Mouse (Mus musculus) limb, embryonic 14.5 days (tissue): ENCODE measurements around the gene Elmsan1. TPM values are rescaled to one million over a fixed set of nuclear protein-coding genes. Genes with fewer than 3 reads are reported as not detected.
A peak's percentile ranks its signal among the peaks of the same experiment; 100 is the strongest.

ENCODE experiments used
- ATAC-seq: fragments of 200-750 bp; cut with Nextera tagmentation; 2 replicates; pipeline ENCODE4 v1.8.0; 2017; ENCODE audit warnings: low read depth, moderate number of reproducible peaks, moderate TSS enrichment; ENCODE audit not compliant: low FRiP score
- DNase-seq: peaks from one replicate; pipeline ENCODE4 v3.0.0-alpha.2; 2015; ENCODE audit warnings: low spot score
- H3K27ac ChIP-seq: fragments of 300-500 bp; sonication (generic); replicated peaks from 2 replicates; pipeline ENCODE4 v1.5.1; 2014; ENCODE audit warnings: low read depth, mild to moderate bottlenecking, low read length, moderate library complexity, mixed read lengths
- H3K27me3 ChIP-seq: fragments of 300-500 bp; sonication (generic); 2 replicates; pipeline ENCODE4 v1.6.1; 2014; ENCODE audit warnings: low read length, mixed read lengths; ENCODE audit not compliant: control insufficient read depth, insufficient read depth
- H3K36me3 ChIP-seq: fragments of 300-500 bp; sonication (generic); 2 replicates; pipeline ENCODE4 v1.6.1; 2014; ENCODE audit warnings: mild to moderate bottlenecking, low read length, moderate library complexity, mixed read lengths; ENCODE audit not compliant: control insufficient read depth, insufficient read depth
- H3K4me1 ChIP-seq: fragments of 300-500 bp; sonication (generic); 2 replicates; pipeline ENCODE4 v1.6.1; 2014; ENCODE audit warnings: antibody characterized with exemption, low read length, mixed read lengths; ENCODE audit not compliant: control insufficient read depth, insufficient read depth
- H3K4me2 ChIP-seq: fragments of 300-500 bp; sonication (generic); replicated peaks from 2 replicates; pipeline ENCODE4 v1.6.1; 2014; ENCODE audit warnings: low read depth, mild to moderate bottlenecking, low read length, moderate library complexity; ENCODE audit not compliant: severe bottlenecking
- H3K4me3 ChIP-seq: fragments of 300-500 bp; sonication (generic); replicated peaks from 2 replicates; pipeline ENCODE4 v1.5.1; 2014; ENCODE audit warnings: low read length
- H3K9ac ChIP-seq: fragments of 300-500 bp; sonication (generic); 2 replicates; pipeline ENCODE4 v1.6.1; 2014; ENCODE audit warnings: mild to moderate bottlenecking, low read depth, low read length, moderate library complexity; ENCODE audit not compliant: severe bottlenecking
- H3K9me3 ChIP-seq: fragments of 300-500 bp; sonication (generic); 2 replicates; pipeline ENCODE4 v1.6.1; 2016; ENCODE audit warnings: low read length; ENCODE audit not compliant: control insufficient read depth
- POLR2A ChIP-seq: fragments of 200-500 bp; IDR thresholded peaks from 2 replicates; pipeline ENCODE4 v1.8.0; 2012; ENCODE audit warnings: inconsistent platforms, mild to moderate bottlenecking, moderate library complexity, borderline replicate concordance; ENCODE audit not compliant: insufficient read depth, insufficient read length; ENCODE audit errors: extremely low read depth
- WGBS: fragments of 180-500 bp; shearing (Covaris S2); extraction: QIAGEN DNeasy Blood & Tissue Kit; methylation state at CpG from one replicate; pipeline ENCODE4 v1.1.7; 2014; 5-methylcytosine and 5-hydroxymethylcytosine counted together
- polyA plus RNA-seq, 2 experiments: library from polyadenylated mRNA; depleted of rRNA in 1 of 2; stranded (reverse) in 1 of 2; unstranded in 1 of 2; fragments of >200 nt; fragmentation: Nextera tagmentation in 1 of 2; extraction: Ambion mirVana in 1 of 2; gene quantifications; 2 replicates each; pipeline versions ENCODE4 v1.2.1 to v1.2.3; 2012 to 2014

Elmsan1 gene
- polyA plus RNA-seq, 2 experiments = 11.8 to 14.4 TPM

- Histone ChIP-seq H3K4me3 (no peak overlapping the region), H3K36me3 (0 out of 2 replicates have a peak, but pooled peaks cover 7% of the 10 kb centered on the region), H3K27ac (no peak overlapping the region), H3K4me1 (peaks cover 66% of the 10 kb centered on the region), H3K4me2 (0 out of 2 replicates have a peak overlapping the region, but pooled peaks have one; percentile 7), H3K9me3 (no peaks in the 10 kb centered on the region), H3K27me3 (no peaks in the 10 kb centered on the region), H3K9ac (no peak overlapping the region)
- TF ChIP-seq POLR2A = no peak
- WGBS = 58% methylated on average over 13 of the region's 14 CpGs
- no peak for ATAC-seq
- DNase-seq = no peak
Observed at GRCm38 (mm10) chr12:84188881-84189444, 29.7 kb downstream of the Elmsan1 start.

DNA sequence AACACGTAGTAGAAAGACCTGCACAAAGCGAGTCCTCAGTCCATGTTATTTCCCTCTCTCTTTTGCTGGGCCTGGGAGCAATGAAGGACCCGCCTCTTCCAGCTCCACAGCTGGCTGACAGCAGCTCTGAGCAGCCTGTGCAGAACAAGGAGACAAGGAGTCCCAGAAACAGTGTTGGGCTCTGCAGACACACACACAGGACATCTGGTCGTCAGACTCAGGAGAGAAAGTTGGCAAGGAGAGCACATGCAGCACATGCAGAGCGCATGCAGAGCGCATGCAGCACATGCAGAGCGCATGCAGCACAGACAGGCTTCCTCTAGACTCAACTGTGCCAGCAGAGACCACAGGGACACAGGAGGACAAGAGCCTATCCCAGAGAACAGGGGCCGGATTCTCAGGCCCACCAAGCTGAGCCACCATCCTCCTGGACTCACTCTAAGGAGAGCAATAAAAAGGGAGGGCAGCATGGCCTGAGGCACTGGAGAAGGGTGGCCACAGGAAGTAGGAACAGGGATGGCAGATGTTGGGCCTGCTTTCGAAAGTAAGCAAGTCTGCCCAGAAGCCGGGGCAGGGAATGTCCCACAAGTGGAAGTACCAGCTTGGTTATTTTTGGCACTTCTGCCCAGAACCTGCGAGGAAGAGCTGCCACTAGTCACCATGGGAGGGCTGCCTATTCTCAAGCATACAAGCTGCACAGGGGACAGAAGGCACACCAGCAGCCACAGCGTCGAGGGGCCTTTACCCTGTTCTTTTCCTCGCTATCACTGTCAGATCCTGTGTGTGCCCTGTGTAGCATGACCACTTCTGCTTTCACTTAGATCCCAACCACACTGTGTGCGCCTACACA is 30.7 kb downstream of the Elmsan1 start:
- H3K27ac ChIP-seq = peak overlapping the region; percentile 46
- no peaks in the 10 kb centered on the region for H3K27me3 ChIP-seq
- TF ChIP-seq POLR2A = no peak
- DNase-seq (peak; percentile 28), ATAC-seq (peak; percentile 23; the same call in 1 of the 2 replicates)
- H3K4me1 ChIP-seq = peaks cover 66% of the 10 kb centered on the region
- 39% methylated on average over 15 of the region's 15 CpGs for WGBS
- 0 out of 2 replicates have a peak, but pooled peaks cover 7% of the 10 kb centered on the region for H3K36me3 ChIP-seq
- H3K9ac ChIP-seq = peak overlapping the region; percentile 4; the same call in 1 of the 2 replicates
- no peak overlapping the region for H3K4me3 ChIP-seq
- no peak overlapping the region for H3K4me2 ChIP-seq
- no peaks in the 10 kb centered on the region for H3K9me3 ChIP-seq

DNA sequence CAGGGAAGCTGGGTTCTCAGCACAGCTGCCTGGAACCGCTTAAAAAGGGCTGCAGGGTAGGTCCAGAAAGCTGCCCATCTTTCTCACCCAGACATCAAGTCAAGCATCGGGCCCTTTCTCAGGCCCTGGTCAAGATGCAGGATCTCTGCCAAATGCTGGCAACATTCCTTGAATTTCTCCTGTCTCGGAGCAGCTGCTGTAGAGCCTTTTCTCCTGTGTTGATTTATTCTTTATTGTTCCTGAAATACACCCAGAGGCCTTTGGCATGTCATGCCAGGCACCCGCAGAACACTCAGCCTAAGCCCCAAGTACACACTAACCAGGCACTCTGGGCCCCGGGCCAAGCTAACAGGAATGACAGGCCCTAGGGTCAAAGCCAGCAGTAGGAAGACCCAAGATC is 31.7 kb downstream of the Elmsan1 start:
- H3K27me3 ChIP-seq = no peaks in the 10 kb centered on the region
- no peak overlapping the region for H3K4me3 ChIP-seq
- no peak overlapping the region for H3K4me2 ChIP-seq
- H3K27ac ChIP-seq = peak overlapping the region; percentile 46; the same call in 1 of the 2 replicates
- no peak for TF ChIP-seq POLR2A
- 61% methylated on average over 5 of the region's 5 CpGs for WGBS
- no peak overlapping the region for H3K9ac ChIP-seq
- ATAC-seq (no peak), DNase-seq (peak; percentile 32)
- no peaks in the 10 kb centered on the region for H3K9me3 ChIP-seq
- 0 out of 2 replicates have a peak, but pooled peaks cover 7% of the 10 kb centered on the region for H3K36me3 ChIP-seq
- H3K4me1 ChIP-seq = peaks cover 66% of the 10 kb centered on the region

GRCm38 (mm10) chr12:84186536-84186935 is 32.1 kb downstream of the Elmsan1 start:
- H3K4me3 ChIP-seq = no peak overlapping the region
- peaks cover 66% of the 10 kb centered on the region for H3K4me1 ChIP-seq
- no peak for TF ChIP-seq POLR2A
- H3K27me3 ChIP-seq = no peaks in the 10 kb centered on the region
- H3K4me2 ChIP-seq = no peak overlapping the region
- H3K9me3 ChIP-seq = no peaks in the 10 kb centered on the region
- no peak overlapping the region for H3K27ac ChIP-seq
- DNase-seq = no peak
- H3K9ac ChIP-seq = no peak overlapping the region
- no peak for ATAC-seq
- 85% methylated on average over 3 of the region's 3 CpGs for WGBS
- peaks cover 7% of the 10 kb centered on the region; the same call in 1 of the 2 replicates for H3K36me3 ChIP-seq

DNA sequence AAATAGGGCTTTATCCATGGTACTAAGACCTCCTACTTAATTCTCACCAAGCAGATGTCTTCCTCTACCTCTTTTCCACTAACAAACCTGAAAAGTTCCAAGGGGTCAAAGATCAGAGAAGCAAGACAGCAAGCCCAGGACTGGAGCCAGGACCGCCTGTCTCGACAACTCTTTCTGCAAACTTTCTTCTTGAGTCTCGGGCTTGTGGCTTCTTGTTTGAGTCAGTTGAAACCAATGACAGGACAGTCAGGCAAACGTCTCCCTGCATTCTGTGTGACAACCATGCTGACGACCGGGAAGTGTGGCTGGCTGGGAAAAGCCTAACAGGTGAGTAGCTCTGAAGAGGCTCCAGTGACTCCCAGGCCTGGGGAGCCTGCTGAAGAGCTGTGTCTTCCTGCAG is 33.1 kb downstream of the Elmsan1 start:
- Histone ChIP-seq H3K27me3 (no peaks in the 10 kb centered on the region), H3K4me1 (peaks cover 67% of the 10 kb centered on the region), H3K9me3 (no peaks in the 10 kb centered on the region), H3K9ac (no peak overlapping the region), H3K36me3 (peaks cover 7% of the 10 kb centered on the region; the same call in 1 of the 2 replicates), H3K4me2 (no peak overlapping the region), H3K27ac (no peak overlapping the region), H3K4me3 (no peak overlapping the region)
- ATAC-seq = no peak
- WGBS = 66% methylated on average over 6 of the region's 6 CpGs
- no peak for DNase-seq
- TF ChIP-seq POLR2A = no peak
